Mouse (Mus musculus) intestine, postnatal 0 days (tissue): ENCODE results near the gene Spaar. TPM values are rescaled to one million over a fixed set of nuclear protein-coding genes. Genes with fewer than 3 reads are reported as not detected.
A peak's percentile ranks its signal among the peaks of the same experiment; 100 is the strongest.

Experiments used
- ATAC-seq: fragments of 200-750 bp; cut with Nextera tagmentation; 2 replicates; pipeline ENCODE4 v1.8.0; 2017; ENCODE audit warnings: mild to moderate bottlenecking, moderate TSS enrichment, moderate library complexity
- H3K27ac ChIP-seq: fragments of 300-500 bp; sonication (generic); 2 replicates; pipeline ENCODE4 v1.5.1; 2014; ENCODE audit warnings: mild to moderate bottlenecking, low read depth, low read length, moderate library complexity
- H3K27me3 ChIP-seq: fragments of 300-500 bp; sonication (generic); replicated peaks from 2 replicates; pipeline ENCODE4 v1.6.1; 2014; ENCODE audit warnings: low read length, mixed read lengths; ENCODE audit not compliant: control insufficient read depth, insufficient read depth
- H3K36me3 ChIP-seq: fragments of 300-500 bp; sonication (generic); 2 replicates; pipeline ENCODE4 v1.6.1; 2014; ENCODE audit warnings: mild to moderate bottlenecking, moderate library complexity; ENCODE audit not compliant: control insufficient read depth, insufficient read depth
- H3K4me1 ChIP-seq: fragments of 300-500 bp; sonication (generic); replicated peaks from 2 replicates; pipeline ENCODE4 v1.6.1; 2014; ENCODE audit warnings: antibody characterized with exemption, low read length, mixed read lengths; ENCODE audit not compliant: control insufficient read depth, insufficient read depth
- H3K4me2 ChIP-seq: fragments of 300-500 bp; sonication (generic); replicated peaks from 2 replicates; pipeline ENCODE4 v1.6.1; 2014; ENCODE audit warnings: low read depth, mild to moderate bottlenecking, moderate library complexity
- H3K4me3 ChIP-seq: fragments of 300-500 bp; sonication (generic); 2 replicates; pipeline ENCODE4 v1.5.1; 2014; ENCODE audit warnings: low read depth, low read length
- H3K9ac ChIP-seq: fragments of 300-500 bp; sonication (generic); 2 replicates; pipeline ENCODE4 v1.6.1; 2014; ENCODE audit warnings: mild to moderate bottlenecking, low read depth, low read length
- H3K9me3 ChIP-seq: fragments of 300-500 bp; sonication (generic); 2 replicates; pipeline ENCODE4 v1.6.1; 2016; ENCODE audit warnings: mixed run types; ENCODE audit not compliant: control insufficient read depth
- CTCF ChIP-seq: sonication (generic); IDR thresholded peaks from 2 replicates; pipeline ENCODE4 v1.5.1; 2016; ENCODE audit warnings: low read depth, mild to moderate bottlenecking, control low read depth, antibody characterized with exemption, moderate library complexity
- WGBS: fragments of 180-500 bp; shearing (Covaris S2); extraction: QIAGEN DNeasy Blood & Tissue Kit; methylation state at CpG from one replicate; pipeline ENCODE4 v1.1.7; 2014; 5-methylcytosine and 5-hydroxymethylcytosine counted together
- polyA plus RNA-seq: library from polyadenylated mRNA; unstranded; fragments of >200 nt; fragmentation: Nextera tagmentation; extraction: Ambion mirVana; gene quantifications from 2 replicates; pipeline ENCODE4 v1.2.1, GENCODE M21; 2015

Gene Spaar
- polyA plus RNA-seq, 1 experiment from 2014 or later = 0.51 TPM

GRCm38 (mm10) chr4:43713652-43714219 lies 16.1 kb upstream of the Spaar start:
- no peak for ATAC-seq
- Histone ChIP-seq H3K9ac (no peak overlapping the region), H3K9me3 (no peaks in the 10 kb centered on the region), H3K4me3 (no peak overlapping the region), H3K4me2 (no peak overlapping the region), H3K36me3 (no peaks in the 10 kb centered on the region), H3K27me3 (0 out of 2 replicates have a peak, but pooled peaks cover 4% of the 10 kb centered on the region), H3K4me1 (no peaks in the 10 kb centered on the region), H3K27ac (no peak overlapping the region)
- 35% methylated on average over 7 of the region's 7 CpGs for WGBS
- TF ChIP-seq CTCF = no peak

- Histone ChIP-seq H3K36me3 (no peaks in the 10 kb centered on the region), H3K9me3 (no peaks in the 10 kb centered on the region), H3K27me3 (no peaks in the 10 kb centered on the region), H3K9ac (no peak overlapping the region), H3K4me2 (no peak overlapping the region), H3K4me3 (no peak overlapping the region), H3K4me1 (no peaks in the 10 kb centered on the region), H3K27ac (no peak overlapping the region)
- WGBS = 50% methylated on average over 14 of the region's 16 CpGs
- TF ChIP-seq CTCF = no peak
- ATAC-seq = no peak
Measured at GRCm38 (mm10) chr4:43720491-43721228, 9.2 kb upstream of the Spaar start.

GRCm38 (mm10) chr4:43722191-43722590 lies 7.6 kb upstream of the Spaar start:
- no peak for ATAC-seq
- Histone ChIP-seq H3K4me2 (no peak overlapping the region), H3K36me3 (no peaks in the 10 kb centered on the region), H3K27me3 (no peaks in the 10 kb centered on the region), H3K4me3 (no peak overlapping the region), H3K27ac (no peak overlapping the region), H3K4me1 (0 out of 2 replicates have a peak, but pooled peaks cover 4% of the 10 kb centered on the region), H3K9me3 (no peaks in the 10 kb centered on the region), H3K9ac (no peak overlapping the region)
- no peak for TF ChIP-seq CTCF
- WGBS = 85% methylated on average over 4 of the region's 4 CpGs

GRCm38 (mm10) chr4:43724764-43725163 lies 5.1 kb upstream of the Spaar start:
- Histone ChIP-seq H3K9me3 (no peaks in the 10 kb centered on the region), H3K4me2 (no peak overlapping the region), H3K27ac (no peak overlapping the region), H3K4me3 (no peak overlapping the region), H3K36me3 (no peaks in the 10 kb centered on the region), H3K27me3 (no peaks in the 10 kb centered on the region), H3K9ac (no peak overlapping the region), H3K4me1 (peaks cover 9% of the 10 kb centered on the region; the same call in 1 of the 2 replicates)
- 23% methylated on average over 1 of the region's 1 CpGs for WGBS
- TF ChIP-seq CTCF = peak; percentile 88
- no peak for ATAC-seq

- no peaks in the 10 kb centered on the region for H3K27me3 ChIP-seq
- no peaks in the 10 kb centered on the region for H3K9me3 ChIP-seq
- no peak for ATAC-seq
- TF ChIP-seq CTCF = no peak
- WGBS = 49% methylated on average over 12 of the region's 12 CpGs
- peaks cover 9% of the 10 kb centered on the region; the same call in 1 of the 2 replicates for H3K4me1 ChIP-seq
- H3K9ac ChIP-seq = peak overlapping the region; percentile 2; the same call in 1 of the 2 replicates
- H3K36me3 ChIP-seq = no peaks in the 10 kb centered on the region
- no peak overlapping the region for H3K4me3 ChIP-seq
- H3K27ac ChIP-seq = no peak overlapping the region
- no peak overlapping the region for H3K4me2 ChIP-seq
Measured at GRCm38 (mm10) chr4:43726228-43726993, 3.4 kb upstream of the Spaar start.

- Histone ChIP-seq H3K36me3 (no peaks in the 10 kb centered on the region), H3K27ac (peak within 1 kb of the TSS; percentile 75), H3K4me3 (no peak within 1 kb of the TSS), H3K9ac (peak within 1 kb of the TSS; percentile 2; the same call in 1 of the 2 replicates), H3K9me3 (no peaks in the 10 kb centered on the region), H3K4me2 (no peak within 1 kb of the TSS), H3K27me3 (no peaks in the 10 kb centered on the region), H3K4me1 (peaks cover 9% of the 10 kb centered on the region; the same call in 1 of the 2 replicates)
- ATAC-seq = no peak
- TF ChIP-seq CTCF = no peak
- 26% methylated on average over 3 of the region's 3 CpGs for WGBS
Measured at GRCm38 (mm10) chr4:43726995-43727394, 2.8 kb upstream of the Spaar start, which contains the start of gene Hrct1. Gene Hrct1 (plus strand): TSS chr4:43727188.
